Mouse (Mus musculus) forebrain, embryonic 15.5 days (tissue): ENCODE results near the gene Pi4k2a. TPM values are rescaled to one million over a fixed set of nuclear protein-coding genes. Genes with fewer than 3 reads are reported as not detected.

Experiments
- ATAC-seq: fragments of 200-750 bp; cut with Nextera tagmentation; replicated peaks from 2 replicates; pipeline ENCODE4 v1.8.0; 2017; ENCODE audit warnings: mild to moderate bottlenecking, moderate TSS enrichment, moderate library complexity
- H3K27ac ChIP-seq: fragments of 300-500 bp; sonication (generic); replicated peaks from 2 replicates; pipeline ENCODE4 v1.5.1; 2015; ENCODE audit warnings: mild to moderate bottlenecking, inconsistent platforms
- H3K27me3 ChIP-seq: fragments of 300-500 bp; sonication (generic); 2 replicates; pipeline ENCODE4 v1.6.1; 2015; ENCODE audit warnings: inconsistent platforms
- H3K36me3 ChIP-seq: fragments of 300-500 bp; sonication (generic); 2 replicates; pipeline ENCODE4 v1.6.1; 2015; ENCODE audit warnings: mild to moderate bottlenecking, inconsistent platforms
- H3K4me1 ChIP-seq: fragments of 300-500 bp; sonication (generic); 2 replicates; pipeline ENCODE4 v1.6.1; 2015; ENCODE audit warnings: inconsistent platforms
- H3K4me2 ChIP-seq: fragments of 300-500 bp; sonication (generic); replicated peaks from 2 replicates; pipeline ENCODE4 v1.6.1; 2015; ENCODE audit warnings: mild to moderate bottlenecking, inconsistent platforms
- H3K4me3 ChIP-seq: fragments of 300-500 bp; sonication (generic); 2 replicates; pipeline ENCODE4 v1.5.1; 2015; ENCODE audit warnings: mild to moderate bottlenecking, inconsistent platforms
- H3K9ac ChIP-seq: fragments of 300-500 bp; sonication (generic); replicated peaks from 2 replicates; pipeline ENCODE4 v1.6.1; 2015; ENCODE audit warnings: mild to moderate bottlenecking, inconsistent platforms
- H3K9me3 ChIP-seq: fragments of 300-500 bp; sonication (generic); 2 replicates; pipeline ENCODE4 v1.6.1; 2016; ENCODE audit warnings: inconsistent platforms
- WGBS: fragments of 180-500 bp; shearing (Covaris S2); methylation state at CpG from one replicate; pipeline ENCODE4 v1.1.7; 2015; ENCODE audit warnings: mixed read lengths; 5-methylcytosine and 5-hydroxymethylcytosine counted together
- polyA plus RNA-seq: library from polyadenylated mRNA; unstranded; fragments of >200 nt; fragmentation: Nextera tagmentation; extraction: Ambion mirVana; gene quantifications from 2 replicates; pipeline ENCODE4 v1.2.1, GENCODE M21; 2015

Pi4k2a gene
- polyA plus RNA-seq, 1 experiment from 2014 or later: 33.6 TPM

DNA sequence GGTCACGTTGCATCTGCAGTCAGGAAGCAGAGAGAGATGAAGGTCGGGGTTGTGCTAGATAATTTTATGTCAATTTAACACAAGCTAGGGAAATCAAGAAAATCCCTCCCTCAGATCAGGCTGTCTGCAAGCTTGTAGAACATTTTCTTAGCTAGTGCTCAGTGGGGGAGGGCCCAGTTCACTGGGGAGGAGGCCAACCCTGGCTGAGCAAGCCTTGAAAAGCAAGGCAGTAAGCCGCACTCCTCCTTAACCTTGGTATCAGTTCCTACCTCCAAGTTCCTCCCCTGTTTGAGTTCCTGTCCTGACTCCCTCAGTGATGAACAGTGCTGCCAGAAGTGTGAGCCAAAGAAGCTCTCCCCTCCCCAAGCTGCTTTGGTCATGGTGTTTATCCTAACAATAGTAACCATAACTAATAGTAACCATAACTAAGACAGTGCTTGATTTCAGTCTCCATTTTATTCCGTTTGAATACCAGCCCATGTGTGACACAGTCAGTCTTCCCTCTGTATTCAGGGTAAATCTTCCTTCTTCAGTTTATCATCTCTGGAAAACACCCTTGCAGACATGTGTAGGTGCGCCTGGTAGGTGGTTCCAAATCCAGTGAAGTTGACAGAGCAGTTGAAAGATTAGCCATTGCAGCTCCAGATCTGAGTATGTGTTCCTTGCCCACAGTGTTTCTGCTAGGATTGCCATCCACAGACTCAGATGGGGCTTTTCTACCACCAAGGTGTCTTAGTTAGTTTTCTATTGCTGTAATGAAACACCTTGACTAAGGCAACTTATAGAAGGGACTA, 49.7 kb downstream of the Pi4k2a start:
- H3K9me3 ChIP-seq: no peaks in the 10 kb centered on the region
- H3K36me3 ChIP-seq: no peaks in the 10 kb centered on the region
- 88% methylated on average over 5 of the region's 5 CpGs for WGBS
- no peak overlapping the region for H3K27ac ChIP-seq
- H3K9ac ChIP-seq: no peak overlapping the region
- H3K27me3 ChIP-seq: no peaks in the 10 kb centered on the region
- no peaks in the 10 kb centered on the region for H3K4me1 ChIP-seq
- H3K4me2 ChIP-seq: no peak overlapping the region
- ATAC-seq: no peak
- H3K4me3 ChIP-seq: no peak overlapping the region

GRCm38 (mm10) chr19:42141998-42142397, 51.7 kb downstream of the Pi4k2a start:
- H3K4me3 ChIP-seq: no peak overlapping the region
- no peak overlapping the region for H3K4me2 ChIP-seq
- H3K9me3 ChIP-seq: no peaks in the 10 kb centered on the region
- no peaks in the 10 kb centered on the region for H3K4me1 ChIP-seq
- WGBS: 78% methylated on average over 3 of the region's 3 CpGs
- H3K27ac ChIP-seq: no peak overlapping the region
- no peaks in the 10 kb centered on the region for H3K36me3 ChIP-seq
- no peak overlapping the region for H3K9ac ChIP-seq
- H3K27me3 ChIP-seq: no peaks in the 10 kb centered on the region
- no peak for ATAC-seq

DNA sequence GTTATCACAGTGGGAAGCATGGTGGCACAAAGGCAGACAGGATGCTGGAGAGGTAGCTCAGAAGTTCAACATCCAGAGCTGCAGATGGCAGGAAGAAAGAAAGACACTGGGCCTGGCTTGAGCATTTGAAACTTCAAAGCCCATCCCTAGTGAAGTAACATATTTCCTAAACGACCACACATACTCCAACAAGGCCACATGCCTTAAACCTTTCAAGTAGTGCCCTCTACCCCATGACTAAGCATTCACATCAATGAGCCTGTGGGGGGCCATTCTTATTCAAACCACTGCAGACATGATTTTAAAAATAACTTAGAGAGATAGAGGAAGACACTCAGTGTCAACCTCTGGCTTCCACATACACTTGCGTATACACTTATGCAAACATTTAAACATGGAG, 52.5 kb downstream of the Pi4k2a start:
- 76% methylated on average over 2 of the region's 2 CpGs for WGBS
- H3K36me3 ChIP-seq: no peaks in the 10 kb centered on the region
- H3K4me3 ChIP-seq: no peak overlapping the region
- H3K4me2 ChIP-seq: no peak overlapping the region
- H3K27ac ChIP-seq: no peak overlapping the region
- H3K27me3 ChIP-seq: no peaks in the 10 kb centered on the region
- peaks cover under 1% of the 10 kb centered on the region for H3K4me1 ChIP-seq
- no peak for ATAC-seq
- no peaks in the 10 kb centered on the region for H3K9me3 ChIP-seq
- H3K9ac ChIP-seq: no peak overlapping the region

DNA sequence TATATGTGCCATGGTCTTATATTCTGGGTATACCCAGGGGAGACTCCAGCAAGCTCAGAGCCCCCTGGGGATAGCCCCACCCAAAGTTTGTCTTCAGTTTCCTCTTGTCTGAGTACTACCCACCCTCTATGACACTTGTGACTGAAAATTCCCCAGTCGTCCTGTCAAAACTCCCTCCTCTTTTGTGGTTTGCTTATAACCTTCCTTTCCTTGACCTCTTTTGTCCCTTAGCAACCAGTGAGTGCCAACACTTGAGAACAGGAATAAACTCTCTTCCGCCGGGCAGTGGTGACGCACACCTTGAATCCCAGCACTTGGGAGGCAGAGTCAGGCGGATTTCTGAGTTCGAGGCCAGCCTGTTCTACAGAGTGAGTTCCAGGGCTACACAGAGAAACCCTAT, 53.8 kb downstream of the Pi4k2a start:
- WGBS: 51% methylated on average over 6 of the region's 6 CpGs
- Histone ChIP-seq H3K4me1 (peaks cover 13% of the 10 kb centered on the region), H3K4me2 (no peak overlapping the region), H3K9me3 (no peaks in the 10 kb centered on the region), H3K27me3 (peaks cover 7% of the 10 kb centered on the region), H3K36me3 (no peaks in the 10 kb centered on the region), H3K4me3 (no peak overlapping the region), H3K27ac (no peak overlapping the region), H3K9ac (no peak overlapping the region)
- ATAC-seq: no peak

DNA sequence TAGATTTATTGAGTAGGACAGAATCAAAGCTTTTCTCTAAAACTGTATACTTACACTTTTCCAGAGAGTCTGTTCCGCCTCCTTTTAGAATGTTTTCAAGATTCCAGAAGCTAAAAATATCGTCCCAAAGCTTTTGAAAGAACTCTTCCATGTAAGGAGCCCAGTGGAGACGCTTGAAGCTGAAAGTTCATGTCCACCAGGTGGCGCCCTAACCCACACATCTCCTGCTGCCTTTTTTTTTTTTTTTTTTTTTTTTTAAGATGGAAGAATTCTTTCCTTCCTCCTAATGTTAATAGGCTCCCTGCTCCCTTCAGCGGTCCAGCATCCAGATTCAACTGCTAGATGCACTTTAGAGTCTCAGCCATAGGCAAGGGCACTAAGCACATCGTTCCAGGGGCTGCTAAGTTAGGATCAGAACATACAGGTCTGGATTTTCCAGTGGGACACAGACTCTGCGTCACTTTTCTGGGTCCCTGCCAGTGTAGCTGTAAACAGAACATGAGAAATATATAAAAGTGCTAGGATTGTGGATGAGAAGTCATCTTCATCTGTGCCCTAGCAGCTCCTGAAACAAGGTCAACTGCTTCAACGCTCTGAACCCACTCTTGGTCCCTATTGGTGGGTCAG, 54.4 kb downstream of the Pi4k2a start:
- 31% methylated on average over 8 of the region's 8 CpGs for WGBS
- no peak for ATAC-seq

DNA sequence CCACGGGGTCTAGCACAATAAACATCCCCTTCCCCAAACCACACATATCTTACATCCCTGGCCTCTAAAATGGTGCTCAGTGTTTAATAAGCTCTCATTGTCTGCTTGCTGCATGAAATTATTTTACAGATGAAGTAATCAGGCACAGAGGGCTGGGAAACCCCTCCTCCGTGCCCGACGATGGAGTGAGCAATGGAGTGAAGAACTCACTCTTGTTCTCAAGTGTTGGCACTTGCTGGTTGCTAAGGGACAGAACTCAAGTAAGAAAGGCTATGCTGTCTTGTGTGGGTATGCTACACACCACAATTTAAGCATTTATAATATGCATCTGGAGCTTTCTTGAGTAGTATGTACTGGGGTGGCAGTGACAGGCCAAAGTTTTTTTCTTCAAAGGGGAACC, 54.9 kb downstream of the Pi4k2a start:
- ATAC-seq: no peak
- Histone ChIP-seq H3K4me3 (no peak overlapping the region), H3K9me3 (no peaks in the 10 kb centered on the region), H3K4me1 (peaks cover 13% of the 10 kb centered on the region), H3K4me2 (no peak overlapping the region), H3K36me3 (no peaks in the 10 kb centered on the region), H3K27ac (no peak overlapping the region), H3K27me3 (peaks cover 9% of the 10 kb centered on the region), H3K9ac (no peak overlapping the region)
- WGBS: 66% methylated on average over 4 of the region's 4 CpGs

More for the DNA sequence above, 54.4 kb downstream of the Pi4k2a start:
- Histone ChIP-seq H3K4me2 (no peak overlapping the region), H3K9me3 (no peaks in the 10 kb centered on the region), H3K4me3 (no peak overlapping the region), H3K27ac (no peak overlapping the region), H3K27me3 (peaks cover 9% of the 10 kb centered on the region), H3K4me1 (peaks cover 13% of the 10 kb centered on the region), H3K9ac (no peak overlapping the region), H3K36me3 (no peaks in the 10 kb centered on the region)

- Histone ChIP-seq H3K4me1 (peaks cover 13% of the 10 kb centered on the region), H3K27me3 (peaks cover 9% of the 10 kb centered on the region), H3K36me3 (no peaks in the 10 kb centered on the region), H3K4me2 (no peak overlapping the region), H3K4me3 (no peak overlapping the region), H3K27ac (no peak overlapping the region), H3K9ac (no peak overlapping the region), H3K9me3 (no peaks in the 10 kb centered on the region)
- ATAC-seq: no peak
- 91% methylated on average over 2 of the region's 2 CpGs for WGBS
These were observed 55.5 kb downstream of the Pi4k2a start for GRCm38 (mm10) chr19:42145731-42146130.

DNA sequence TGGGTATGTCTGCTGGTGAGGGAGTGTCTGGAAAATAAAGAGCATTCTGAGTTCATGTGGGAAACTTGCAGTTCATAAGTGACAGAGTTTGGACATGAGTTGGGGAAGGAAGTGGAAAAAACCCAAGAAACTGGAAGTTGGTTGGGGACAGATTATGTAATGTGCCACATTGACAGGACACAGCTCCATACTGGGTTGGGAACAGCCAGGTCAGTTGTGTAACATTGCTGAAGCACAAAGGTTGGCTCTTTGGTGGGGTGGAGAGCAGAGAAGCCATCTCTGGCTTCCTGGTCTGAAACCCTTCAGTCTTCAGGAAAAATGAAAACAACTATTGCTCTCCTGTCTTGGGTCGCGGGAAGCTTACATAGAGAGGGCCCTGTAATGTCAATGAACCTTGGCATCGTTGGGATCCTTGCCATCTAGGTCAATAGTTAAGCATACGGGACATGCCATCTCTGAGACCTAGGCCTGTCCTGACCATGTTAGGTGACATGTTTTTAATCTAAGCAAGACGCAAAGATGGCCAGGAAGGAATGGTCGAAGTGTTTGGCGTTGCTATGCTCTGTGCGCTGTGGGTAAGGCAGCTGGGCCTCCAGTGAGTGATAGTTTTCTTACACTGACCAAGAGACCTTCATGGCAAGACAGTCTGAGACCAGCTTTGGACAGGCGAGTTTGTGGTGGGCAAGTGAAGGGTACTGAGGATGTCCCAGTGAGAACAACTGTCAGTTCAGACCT, 56.2 kb downstream of the Pi4k2a start:
- no peak overlapping the region for H3K27ac ChIP-seq
- H3K4me3 ChIP-seq: no peak overlapping the region
- H3K9ac ChIP-seq: no peak overlapping the region
- H3K4me2 ChIP-seq: no peak overlapping the region
- H3K4me1 ChIP-seq: peaks cover 13% of the 10 kb centered on the region
- ATAC-seq: no peak
- no peaks in the 10 kb centered on the region for H3K9me3 ChIP-seq
- WGBS: 90% methylated on average over 9 of the region's 9 CpGs
- H3K36me3 ChIP-seq: no peaks in the 10 kb centered on the region
- H3K27me3 ChIP-seq: peaks cover 9% of the 10 kb centered on the region

- peak within 1 kb of the TSS; percentile 69 for H3K4me2 ChIP-seq
These were observed 57.0 kb downstream of the Pi4k2a start, which contains the start of gene Marveld1 for GRCm38 (mm10) chr19:42147170-42147768. TSS of gene Marveld1 (plus strand) at chr19:42147400.

DNA sequence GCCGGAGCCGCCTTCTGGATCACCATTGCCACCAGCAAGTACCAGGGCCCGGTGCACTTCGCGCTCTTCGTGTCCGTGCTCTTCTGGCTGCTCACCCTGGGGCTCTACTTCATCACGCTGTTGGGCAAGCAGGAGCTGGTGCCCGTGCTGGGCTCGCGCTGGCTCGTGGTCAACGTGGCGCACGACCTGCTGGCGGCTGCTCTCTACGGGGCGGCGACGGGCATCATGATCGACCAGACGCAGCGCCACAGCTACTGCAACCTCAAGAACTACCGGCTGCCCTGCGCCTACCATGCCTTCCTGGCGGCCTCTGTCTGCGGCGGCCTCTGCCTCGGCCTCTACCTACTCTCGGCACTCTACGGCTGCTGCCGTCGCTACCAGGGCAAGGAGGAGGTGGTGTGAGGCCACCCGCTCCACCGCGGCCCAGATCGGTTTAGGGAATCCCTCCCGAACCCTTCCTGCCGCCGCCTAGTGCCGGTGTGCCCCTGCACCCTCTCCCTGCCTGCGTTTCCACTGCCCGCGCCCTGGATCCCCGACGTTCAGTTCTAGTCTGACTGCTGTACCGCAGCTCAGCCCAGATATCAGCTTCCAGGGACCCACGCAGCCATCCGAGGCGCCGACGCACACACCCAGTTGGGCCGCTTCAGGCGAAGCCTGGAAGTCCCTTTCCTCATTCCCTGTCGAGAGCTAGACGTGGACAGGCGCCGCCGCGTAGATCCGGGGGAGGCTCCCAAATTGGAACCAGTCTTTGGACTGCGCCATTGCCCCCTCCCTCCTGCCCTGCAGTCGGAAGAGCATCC, 57.7 kb downstream of the Pi4k2a start:
- WGBS: under 1% methylated on average over 63 of the region's 63 CpGs
- peak overlapping the region; percentile 69 for H3K4me2 ChIP-seq
- H3K27me3 ChIP-seq: peaks cover 9% of the 10 kb centered on the region
- peaks cover 13% of the 10 kb centered on the region for H3K4me1 ChIP-seq
- peak overlapping the region; percentile 54 for H3K4me3 ChIP-seq
- peak overlapping the region; percentile 55 for H3K9ac ChIP-seq
- 0 out of 2 replicates have a peak overlapping the region, but pooled peaks have one; percentile 19 for H3K27ac ChIP-seq
- H3K36me3 ChIP-seq: no peaks in the 10 kb centered on the region
- peak; percentile 33 for ATAC-seq
- no peaks in the 10 kb centered on the region for H3K9me3 ChIP-seq

More at GRCm38 (mm10) chr19:42147170-42147768, 57.0 kb downstream of the Pi4k2a start, which contains the start of gene Marveld1:
- Histone ChIP-seq H3K4me1 (peaks cover 13% of the 10 kb centered on the region), H3K36me3 (no peaks in the 10 kb centered on the region), H3K9ac (peak within 1 kb of the TSS; percentile 55), H3K27ac (0 out of 2 replicates have a peak within 1 kb of the TSS, but pooled peaks have one; percentile 19), H3K4me3 (peak within 1 kb of the TSS; percentile 54), H3K9me3 (no peaks in the 10 kb centered on the region), H3K27me3 (peaks cover 9% of the 10 kb centered on the region)
- peak; percentile 23; the same call in 1 of the 2 replicates for ATAC-seq
- WGBS: under 1% methylated on average over 47 of the region's 57 CpGs

DNA sequence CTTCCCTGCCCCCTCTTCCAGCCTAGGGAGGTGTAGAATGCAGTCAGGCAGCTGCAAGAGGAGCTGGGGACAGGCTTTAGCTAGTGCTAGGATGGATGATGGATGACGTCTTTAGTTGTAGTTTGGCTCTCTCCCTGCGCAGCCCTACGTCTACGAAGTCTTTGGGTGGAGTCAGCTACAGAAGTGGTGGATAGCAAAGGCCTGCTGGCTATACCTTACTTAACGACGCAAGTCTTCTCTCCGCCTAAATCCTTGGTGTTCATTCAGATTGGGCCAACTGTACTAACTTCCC, 58.2 kb downstream of the Pi4k2a start:
- Histone ChIP-seq H3K27ac (no peak overlapping the region), H3K27me3 (peaks cover 9% of the 10 kb centered on the region), H3K4me1 (peaks cover 13% of the 10 kb centered on the region), H3K9me3 (no peaks in the 10 kb centered on the region), H3K4me3 (peak overlapping the region; percentile 54), H3K36me3 (no peaks in the 10 kb centered on the region), H3K4me2 (peak overlapping the region; percentile 69), H3K9ac (peak overlapping the region; percentile 55)
- ATAC-seq: no peak
- 30% methylated on average over 7 of the region's 7 CpGs for WGBS
